Mouse (Mus musculus): Measurements from ENCODE around the gene Tbp. TPM values are rescaled to one million over a fixed set of nuclear protein-coding genes. Genes with fewer than 3 reads are reported as not detected.

Gene Tbp
- 58.2 and 68.7 TPM in 2 replicates for polyA plus RNA-seq (2012; rRNA removed)

DNA sequence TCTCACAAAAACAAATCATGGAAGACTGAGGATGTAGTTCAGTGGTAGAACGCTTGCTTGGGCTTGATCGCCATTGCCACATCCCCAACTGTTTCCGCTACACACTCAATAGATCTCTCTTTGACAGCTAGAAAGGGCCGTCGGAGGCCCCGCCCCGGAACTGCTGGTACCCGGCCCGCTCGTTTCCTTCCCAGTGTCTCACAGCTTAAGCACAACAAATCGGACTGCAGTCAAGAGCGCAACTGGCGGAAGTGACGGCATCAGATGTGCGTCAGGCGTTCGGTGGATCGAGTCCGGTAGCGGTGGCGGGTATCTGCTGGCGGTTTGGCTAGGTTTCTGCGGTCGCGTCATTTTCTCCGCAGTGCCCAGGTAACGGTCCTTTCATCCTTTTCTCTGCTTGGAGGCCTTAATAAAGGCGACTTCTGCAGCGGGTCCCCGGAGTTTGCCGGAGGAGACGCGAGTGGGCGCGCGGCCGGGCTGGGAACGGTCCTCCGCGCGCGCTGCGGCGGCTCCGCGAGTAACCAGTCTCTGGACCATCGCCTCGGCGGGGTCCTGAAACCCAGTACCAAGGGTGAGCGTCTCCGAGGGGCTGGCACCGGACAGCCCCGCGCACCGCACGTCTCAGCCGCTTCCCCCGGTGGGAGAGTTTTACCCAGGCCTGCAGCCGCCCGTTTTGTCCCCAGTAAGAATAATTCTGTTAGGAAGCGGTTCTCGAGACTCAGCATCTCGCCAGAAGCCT is at the start of gene Tbp, which contains the start of gene Psmb1:
Gene Tbp, plus strand, starts transcription at position 233 of the 739 bp plus-strand sequence.
Gene Psmb1, minus strand, starts transcription at position 96 of the 739 bp plus-strand sequence.
- peaks cover 5% of the 10 kb centered on the region; the same call in 1 of the 2 replicates for H3K4me1 ChIP-seq (ENCODE audit: control insufficient read depth, insufficient read depth, low read length)
- TF ChIP-seq POLR2A (IDR thresholded peaks at IDR 0.05; ENCODE audit: borderline replicate concordance, insufficient read depth, low read length) (peak; percentile 85), CTCF (IDR thresholded peaks at IDR 0.05; ENCODE audit: borderline replicate concordance, insufficient read depth, low read depth, low read length) (no peak)
- WGBS = under 1% methylated on average over 63 of the region's 63 CpGs
- H3K4me3 ChIP-seq (replicated peaks; ENCODE audit: insufficient read depth, low read depth, low read length) = peak within 1 kb of the TSS; percentile 85
- peak within 1 kb of the TSS; percentile 70; the same call in 1 of the 2 replicates for H3K27ac ChIP-seq (ENCODE audit: insufficient read depth, low read length)
- peak; percentile 97 to 98 for DNase-seq
- no peaks in the 10 kb centered on the region for H3K27me3 ChIP-seq (ENCODE audit: control insufficient read depth, insufficient read depth, low read length)

DNA sequence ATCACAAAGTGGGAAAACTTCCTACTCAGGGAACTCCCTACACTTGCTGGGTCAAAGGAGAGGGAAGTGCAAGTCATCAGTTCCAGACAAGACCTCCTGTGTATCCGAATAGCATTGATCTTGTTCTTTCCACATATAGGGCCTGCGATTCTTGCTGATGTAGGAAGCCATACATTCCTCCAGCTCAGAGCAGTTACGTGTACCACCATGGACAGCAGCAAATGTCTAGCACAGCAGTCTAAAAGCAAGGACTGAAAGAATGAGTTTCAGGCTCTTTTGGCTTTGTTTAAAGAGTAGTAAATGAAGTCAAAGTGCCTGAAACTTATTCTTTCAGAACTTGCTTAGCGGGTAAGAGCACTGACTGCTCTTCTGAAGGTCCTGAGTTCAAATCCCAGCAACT is 44.5 kb upstream of the Tbp start:
- no peak overlapping the region for H3K27ac ChIP-seq (ENCODE audit: insufficient read depth, low read length)
- no peak for DNase-seq
- no peaks in the 10 kb centered on the region; the same call in 1 of the 2 replicates for H3K27me3 ChIP-seq (ENCODE audit: control insufficient read depth, insufficient read depth, low read length)
- 90% methylated on average over 4 of the region's 4 CpGs for WGBS
- TF ChIP-seq POLR2A (IDR thresholded peaks at IDR 0.05; ENCODE audit: borderline replicate concordance, insufficient read depth, low read length) (no peak), CTCF (IDR thresholded peaks at IDR 0.05; ENCODE audit: borderline replicate concordance, insufficient read depth, low read depth, low read length) (no peak)
- no peak overlapping the region for H3K4me3 ChIP-seq (replicated peaks; ENCODE audit: insufficient read depth, low read depth, low read length)
- no peaks in the 10 kb centered on the region for H3K4me1 ChIP-seq (ENCODE audit: control insufficient read depth, insufficient read depth, low read length)

DNA sequence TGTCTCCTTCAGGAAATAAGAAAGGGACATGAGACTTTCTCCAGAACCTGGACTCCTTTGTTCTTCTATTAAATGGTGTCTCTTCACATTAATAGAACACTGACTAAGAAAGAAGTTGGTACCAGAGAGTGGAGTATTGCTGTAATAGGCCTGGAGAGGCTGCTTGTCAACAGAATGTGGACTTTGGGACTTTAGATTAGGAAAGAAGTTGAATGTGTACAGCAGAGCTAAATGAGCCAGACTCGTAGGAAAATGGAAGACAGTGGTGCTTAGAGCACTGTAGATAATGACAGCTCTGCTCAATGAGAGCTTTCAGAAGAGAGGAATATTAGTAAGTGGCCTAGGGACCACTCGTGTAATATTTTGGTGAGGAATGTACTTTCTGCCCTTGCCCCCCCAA is 43.1 kb upstream of the Tbp start:
- no peak for TF ChIP-seq CTCF (IDR thresholded peaks at IDR 0.05; ENCODE audit: borderline replicate concordance, insufficient read depth, low read depth, low read length)
- TF ChIP-seq POLR2A (IDR thresholded peaks at IDR 0.05; ENCODE audit: borderline replicate concordance, insufficient read depth, low read length) = no peak
- DNase-seq = no peak
- WGBS = 89% methylated on average over 2 of the region's 2 CpGs
- no peak overlapping the region for H3K4me3 ChIP-seq (replicated peaks; ENCODE audit: insufficient read depth, low read depth, low read length)
- no peak overlapping the region for H3K27ac ChIP-seq (ENCODE audit: insufficient read depth, low read length)
- H3K27me3 ChIP-seq (ENCODE audit: control insufficient read depth, insufficient read depth, low read length) = no peaks in the 10 kb centered on the region; the same call in 1 of the 2 replicates
- H3K4me1 ChIP-seq (ENCODE audit: control insufficient read depth, insufficient read depth, low read length) = no peaks in the 10 kb centered on the region

DNA sequence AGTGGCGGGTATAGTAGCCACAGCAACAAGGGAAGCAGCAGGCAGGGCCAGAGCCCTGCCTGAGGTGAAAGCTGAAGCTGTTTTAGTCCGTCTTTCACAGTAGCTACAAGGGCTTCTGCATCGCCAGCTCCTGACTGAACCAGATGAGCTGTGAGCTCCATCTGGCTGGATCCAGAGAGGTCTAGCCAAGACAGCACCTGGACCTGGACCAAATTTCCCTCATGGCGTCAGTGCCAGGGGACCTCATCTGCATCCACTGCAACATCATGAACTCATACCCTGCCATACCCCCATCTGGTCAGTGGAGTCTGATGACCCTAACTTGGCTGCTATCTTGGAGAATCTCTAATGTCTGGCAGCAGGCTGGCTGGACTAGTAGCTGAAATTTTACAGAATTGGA is 39.9 kb upstream of the Tbp start:
- no peak for DNase-seq
- H3K27ac ChIP-seq (ENCODE audit: insufficient read depth, low read length) = no peak overlapping the region
- H3K4me1 ChIP-seq (ENCODE audit: control insufficient read depth, insufficient read depth, low read length) = no peaks in the 10 kb centered on the region
- 38% methylated on average over 4 of the region's 4 CpGs for WGBS
- no peak for TF ChIP-seq CTCF (IDR thresholded peaks at IDR 0.05; ENCODE audit: borderline replicate concordance, insufficient read depth, low read depth, low read length)
- no peak for TF ChIP-seq POLR2A (IDR thresholded peaks at IDR 0.05; ENCODE audit: borderline replicate concordance, insufficient read depth, low read length)
- H3K4me3 ChIP-seq (replicated peaks; ENCODE audit: insufficient read depth, low read depth, low read length) = no peak overlapping the region
- no peaks in the 10 kb centered on the region for H3K27me3 ChIP-seq (ENCODE audit: control insufficient read depth, insufficient read depth, low read length)

DNA sequence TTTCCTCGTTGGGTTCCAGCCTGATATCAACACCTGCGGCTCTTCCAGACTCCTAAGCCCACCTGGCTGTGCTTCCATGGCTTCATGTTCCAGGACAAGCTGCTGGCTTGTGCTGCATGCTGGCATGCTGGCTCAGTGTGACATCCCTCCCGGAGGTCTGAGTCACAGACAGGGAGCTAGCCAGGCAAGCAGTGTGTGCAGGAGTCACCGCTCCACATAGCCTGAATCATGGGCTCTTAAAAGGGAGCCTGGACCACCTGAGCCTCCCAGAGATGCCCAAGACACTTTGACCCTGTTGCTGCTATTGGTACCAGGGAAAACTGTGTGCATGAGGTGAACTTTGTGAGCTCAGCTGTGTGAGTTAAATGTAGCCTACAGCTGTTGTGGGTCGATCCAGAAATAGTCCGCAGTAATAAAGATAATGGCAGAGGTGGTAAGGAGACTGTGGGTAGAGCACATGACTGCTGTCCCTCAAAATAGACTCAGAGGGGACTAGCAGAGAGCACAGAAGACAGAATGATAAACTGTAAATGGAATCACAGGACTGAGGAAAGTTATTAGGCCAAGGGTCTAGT is 37.7 kb upstream of the Tbp start:
- H3K4me1 ChIP-seq (ENCODE audit: control insufficient read depth, insufficient read depth, low read length) = no peaks in the 10 kb centered on the region
- H3K27me3 ChIP-seq (ENCODE audit: control insufficient read depth, insufficient read depth, low read length) = no peaks in the 10 kb centered on the region
- 64% methylated on average over 6 of the region's 6 CpGs for WGBS
- no peak overlapping the region for H3K4me3 ChIP-seq (replicated peaks; ENCODE audit: insufficient read depth, low read depth, low read length)
- TF ChIP-seq POLR2A (IDR thresholded peaks at IDR 0.05; ENCODE audit: borderline replicate concordance, insufficient read depth, low read length) (no peak), CTCF (IDR thresholded peaks at IDR 0.05; ENCODE audit: borderline replicate concordance, insufficient read depth, low read depth, low read length) (no peak)
- DNase-seq = no peak
- H3K27ac ChIP-seq (ENCODE audit: insufficient read depth, low read length) = no peak overlapping the region

DNA sequence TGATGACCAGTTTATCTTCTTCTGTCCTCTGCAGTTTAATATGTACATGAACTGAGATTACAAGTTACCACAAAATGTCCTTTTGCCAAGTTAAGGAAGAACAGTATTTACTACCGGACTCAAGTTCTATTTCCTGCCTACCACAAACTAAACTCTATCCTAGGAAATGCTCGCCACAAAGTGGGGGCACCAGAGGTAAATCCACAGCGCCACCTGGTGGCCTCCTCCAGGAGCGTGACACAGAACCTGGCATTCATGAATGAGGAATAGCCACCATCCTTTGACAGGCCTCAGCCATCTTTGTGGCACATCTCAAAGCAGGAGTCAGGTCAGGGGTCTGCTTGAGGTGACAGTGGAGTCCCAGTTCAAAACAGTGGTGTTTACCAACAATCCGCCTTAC is 32.0 kb upstream of the Tbp start:
- TF ChIP-seq CTCF (IDR thresholded peaks at IDR 0.05; ENCODE audit: borderline replicate concordance, insufficient read depth, low read depth, low read length) (peak; percentile 81), POLR2A (IDR thresholded peaks at IDR 0.05; ENCODE audit: borderline replicate concordance, insufficient read depth, low read length) (no peak)
- 19% methylated on average over 5 of the region's 5 CpGs for WGBS
- H3K27ac ChIP-seq (ENCODE audit: insufficient read depth, low read length) = no peak overlapping the region

DNA sequence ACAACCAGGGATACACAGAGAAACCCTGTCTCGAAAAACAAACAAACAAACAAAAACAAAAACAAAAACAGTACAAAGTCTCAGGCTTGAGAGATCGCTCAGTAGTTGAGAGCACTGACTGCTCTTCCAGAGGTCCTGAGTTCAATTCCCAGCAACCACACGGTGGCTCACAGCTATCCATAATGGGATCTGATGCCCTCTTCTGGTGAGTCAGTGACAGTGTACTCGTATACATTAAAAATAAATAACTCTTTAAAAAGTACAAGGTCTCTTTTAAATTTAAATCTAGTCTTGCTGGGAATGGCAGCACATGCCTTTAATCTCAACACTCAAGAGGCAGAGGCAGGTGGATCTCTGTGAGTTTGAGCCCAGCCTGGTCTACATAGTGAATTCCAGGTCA is 27.0 kb upstream of the Tbp start:
- Histone ChIP-seq H3K4me1 (ENCODE audit: control insufficient read depth, insufficient read depth, low read length) (no peaks in the 10 kb centered on the region), H3K27ac (ENCODE audit: insufficient read depth, low read length) (no peak overlapping the region), H3K27me3 (ENCODE audit: control insufficient read depth, insufficient read depth, low read length) (no peaks in the 10 kb centered on the region), H3K4me3 (replicated peaks; ENCODE audit: insufficient read depth, low read depth, low read length) (no peak overlapping the region)
- 89% methylated on average over 4 of the region's 4 CpGs for WGBS
- DNase-seq = no peak
- TF ChIP-seq CTCF (IDR thresholded peaks at IDR 0.05; ENCODE audit: borderline replicate concordance, insufficient read depth, low read depth, low read length) (no peak), POLR2A (IDR thresholded peaks at IDR 0.05; ENCODE audit: borderline replicate concordance, insufficient read depth, low read length) (no peak)

More for the DNA sequence above, 32.0 kb upstream of the Tbp start:
- no peaks in the 10 kb centered on the region for H3K27me3 ChIP-seq (ENCODE audit: control insufficient read depth, insufficient read depth, low read length)
- H3K4me1 ChIP-seq (ENCODE audit: control insufficient read depth, insufficient read depth, low read length) = no peaks in the 10 kb centered on the region
- H3K4me3 ChIP-seq (replicated peaks; ENCODE audit: insufficient read depth, low read depth, low read length) = no peak overlapping the region
- peak; percentile 45 to 58 for DNase-seq

DNA sequence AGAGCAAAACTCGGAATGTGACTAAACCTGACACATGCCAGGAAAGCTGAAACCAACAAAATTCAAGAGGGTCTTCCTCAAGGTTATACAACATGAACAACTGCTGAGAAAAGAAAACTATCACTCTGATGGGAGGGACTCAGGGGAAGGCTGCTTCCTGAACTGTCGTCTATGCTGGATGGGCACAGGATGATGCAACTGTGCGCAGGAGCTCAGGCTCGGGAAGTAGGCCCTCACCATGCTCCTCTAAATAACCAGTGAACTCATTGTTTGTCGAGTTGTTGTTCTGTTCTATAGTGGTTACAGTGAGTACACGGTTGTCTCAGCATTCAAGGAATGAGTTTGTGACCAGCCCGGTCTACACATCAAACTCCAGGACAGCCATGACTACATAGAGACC is 9.1 kb upstream of the Tbp start:
- H3K4me1 ChIP-seq (ENCODE audit: control insufficient read depth, insufficient read depth, low read length) = no peaks in the 10 kb centered on the region
- H3K4me3 ChIP-seq (replicated peaks; ENCODE audit: insufficient read depth, low read depth, low read length) = no peak overlapping the region
- no peak for DNase-seq
- no peak overlapping the region for H3K27ac ChIP-seq (ENCODE audit: insufficient read depth, low read length)
- 91% methylated on average over 7 of the region's 7 CpGs for WGBS
- no peak for TF ChIP-seq CTCF (IDR thresholded peaks at IDR 0.05; ENCODE audit: borderline replicate concordance, insufficient read depth, low read depth, low read length)
- no peak for TF ChIP-seq POLR2A (IDR thresholded peaks at IDR 0.05; ENCODE audit: borderline replicate concordance, insufficient read depth, low read length)
- H3K27me3 ChIP-seq (ENCODE audit: control insufficient read depth, insufficient read depth, low read length) = no peaks in the 10 kb centered on the region

All from cerebellum, adult 2 months (tissue).